Mouse (Mus musculus) inflammation-experienced regulatory T-cells (primary cell): ENCODE measurements around the gene Ddx50. TPM values are rescaled to one million over a fixed set of nuclear protein-coding genes. Genes with fewer than 3 reads are reported as not detected.

Experiments
- polyA plus RNA-seq, 2 experiments: library from polyadenylated mRNA; unstranded; fragments of 100-300 nt; shearing (Covaris generic); gene quantifications; one replicate each; pipeline ENCODE4 v1.2.1; 2017

Ddx50 gene
- polyA plus RNA-seq = 100 to 1,000 TPM; 128 to 142 TPM

DNA sequence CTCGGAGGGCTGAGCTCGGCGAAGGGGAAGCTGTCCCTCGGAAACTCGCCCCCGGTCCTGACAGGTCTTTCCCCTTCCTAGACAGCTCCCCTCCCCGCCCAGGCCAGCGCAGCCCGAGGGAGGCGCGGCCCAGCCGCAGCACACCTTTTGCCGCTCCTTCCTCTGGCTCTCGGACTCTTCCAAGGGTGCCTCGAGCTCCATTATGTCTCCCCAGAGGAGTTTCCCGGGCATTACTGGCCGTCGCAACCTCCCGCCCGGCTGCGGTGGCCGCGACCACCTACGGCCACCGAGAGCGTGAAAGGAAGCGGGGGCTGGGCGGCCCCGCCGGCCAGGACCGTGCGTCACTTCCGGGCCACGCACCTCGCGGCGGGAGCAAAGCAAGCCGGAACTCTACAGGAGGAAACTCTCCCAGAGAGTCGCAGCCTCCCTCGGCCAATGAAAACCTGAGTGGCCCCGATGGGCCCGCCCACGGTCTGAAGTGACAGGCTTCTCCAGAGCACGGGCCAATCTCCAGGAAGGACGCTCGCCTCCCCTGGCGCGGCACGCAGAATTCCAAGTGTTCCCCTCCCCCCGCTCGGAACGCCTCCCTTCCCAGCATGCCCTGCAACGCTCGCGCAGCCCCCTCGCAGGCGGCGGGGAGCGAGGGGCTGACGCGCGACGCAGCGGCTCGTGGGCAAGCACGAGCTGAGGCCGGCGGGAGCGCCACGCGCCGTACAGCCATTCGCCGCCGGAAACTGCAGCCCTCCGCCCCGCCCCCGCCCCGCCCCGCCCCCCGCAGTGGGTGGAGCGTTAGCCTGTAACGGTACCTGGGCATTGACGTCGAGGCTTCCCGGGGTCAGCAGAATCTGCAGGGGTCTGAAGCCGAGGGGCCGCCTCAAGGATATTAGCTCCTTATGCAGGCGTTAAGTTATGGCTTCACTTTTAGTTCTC lies at the start of gene Ddx50:
Gene Ddx50, minus strand, starts transcription at position 338 of the 930 bp plus-strand sequence.

DNA sequence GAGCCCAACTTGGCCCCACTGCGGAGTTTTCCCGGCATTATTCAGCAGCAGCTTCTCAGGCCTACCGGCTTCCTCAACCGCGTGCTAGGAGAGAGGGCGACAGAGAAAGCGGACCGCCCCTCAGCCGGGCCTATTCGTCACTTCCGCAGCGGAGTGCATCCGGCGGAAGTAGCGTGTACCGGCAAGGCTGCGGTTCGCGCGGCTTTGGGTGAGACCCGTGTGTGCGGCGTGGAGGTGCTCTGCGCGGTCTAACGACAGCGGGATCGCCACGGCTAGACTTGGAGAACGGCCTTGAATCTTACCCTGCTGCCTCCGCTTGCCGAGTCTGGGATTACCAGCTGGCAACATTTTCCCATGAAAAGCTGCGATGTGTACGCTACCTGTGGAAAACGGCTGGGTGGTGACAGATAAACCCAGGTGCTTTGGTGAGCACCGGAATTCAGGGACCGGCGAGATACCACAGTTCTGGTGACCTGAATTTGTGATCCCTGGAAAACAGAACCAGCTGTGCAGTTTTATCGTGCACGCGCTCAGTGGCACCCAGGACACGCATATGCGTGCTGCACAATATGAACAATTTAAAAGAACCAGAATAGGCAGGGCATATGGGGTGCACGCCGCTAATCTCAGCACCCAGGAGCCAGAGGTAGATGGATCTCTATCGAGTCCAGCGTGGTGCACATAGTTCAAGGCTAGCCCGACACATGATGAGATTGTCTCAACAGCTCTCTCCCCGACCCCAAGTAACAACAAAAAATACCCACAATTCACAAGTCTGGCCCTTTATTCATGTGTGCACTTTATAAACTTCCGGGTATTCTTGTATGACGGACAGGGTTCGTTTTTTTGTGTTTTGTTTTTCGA lies 48.6 kb downstream of the Ddx50 start, which contains the start of gene Ddx21:
Gene Ddx21, minus strand, starts transcription at position 105 of the 864 bp plus-strand sequence.

DNA sequence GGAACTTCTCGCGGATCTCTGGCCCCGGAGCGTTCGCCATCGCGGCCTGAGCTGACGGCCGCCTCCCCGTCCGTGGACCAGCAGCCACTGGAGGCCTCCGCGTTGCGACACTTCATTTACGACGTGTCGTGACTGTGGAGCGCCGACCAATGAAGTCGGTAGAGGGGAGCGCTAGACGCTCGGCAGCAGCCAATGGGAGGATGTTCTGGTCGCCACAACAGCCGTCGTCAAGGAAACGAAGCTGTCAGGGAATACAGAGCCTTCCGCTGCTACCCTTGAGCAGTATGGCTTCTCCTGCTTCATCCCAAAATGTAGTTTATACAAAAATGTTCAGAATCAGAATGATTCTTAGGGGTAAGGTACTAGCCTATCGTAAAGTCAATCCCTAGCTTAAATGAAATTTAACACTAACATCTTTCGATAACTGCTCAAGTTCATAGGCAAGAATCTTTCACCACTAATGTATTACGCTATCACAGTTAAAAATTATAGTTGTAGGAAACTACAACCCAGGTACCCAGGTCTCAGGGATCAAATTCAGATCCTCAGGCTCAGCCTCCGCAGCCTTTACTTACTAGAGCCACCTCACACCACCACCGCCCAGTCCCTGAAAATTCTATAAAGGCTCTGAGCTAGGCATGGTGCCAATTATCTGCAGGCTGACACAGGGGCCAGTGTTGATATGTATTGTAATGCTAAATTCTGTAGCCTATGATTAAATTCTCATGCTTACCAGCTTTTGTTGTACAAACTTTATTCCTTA lies 72.5 kb downstream of the Ddx50 start, which contains the start of gene Kif1bp:
Gene Kif1bp, minus strand, starts transcription at position 120 of the 763 bp plus-strand sequence.

Other genes starting within 250 kb of the Ddx50 start
- gene Hkdc1, start 228.7 kb downstream of the Ddx50 start, polyA plus RNA-seq = under 1 TPM; 0.35 to 0.56 TPM
- not detected for gene 4930507D05Rik, start 201.7 kb downstream of the Ddx50 start, polyA plus RNA-seq
- gene Supv3l1, start 201.5 kb downstream of the Ddx50 start, polyA plus RNA-seq = 10 to 100 TPM; 24.9 to 26.1 TPM
- 10 to 100 TPM; 66.9 to 69.9 TPM for gene Vps26a, start 164.4 kb downstream of the Ddx50 start, polyA plus RNA-seq
- 1,000 to 10,000 TPM in 1 of 2 experiments, 100 to 1,000 TPM in 1; 762 to 1,217 TPM for gene Srgn, start 123.8 kb downstream of the Ddx50 start, polyA plus RNA-seq
- gene Kif1bp, start 72.8 kb downstream of the Ddx50 start, polyA plus RNA-seq = 10 to 100 TPM; 39.9 to 50.2 TPM
- gene Ddx21, start 48.9 kb downstream of the Ddx50 start, polyA plus RNA-seq = 10 to 100 TPM; 38.8 to 43.9 TPM
- 1 to 10 TPM; 1.6 to 1.8 TPM for gene Stox1, start 74.9 kb upstream of the Ddx50 start, polyA plus RNA-seq
- gene Ccar1, start 141.1 kb upstream of the Ddx50 start, polyA plus RNA-seq = 100 to 1,000 TPM; 109 to 128 TPM